Mouse (Mus musculus): ENCODE measurements around the gene Pigx. TPM values are rescaled to one million over a fixed set of nuclear protein-coding genes. Genes with fewer than 3 reads are reported as not detected.

Pigx gene
- polyA plus RNA-seq (2015; fragmentation: Nextera tagmentation; extraction: Ambion mirVana): 129 and 140 TPM in 2 replicates

DNA sequence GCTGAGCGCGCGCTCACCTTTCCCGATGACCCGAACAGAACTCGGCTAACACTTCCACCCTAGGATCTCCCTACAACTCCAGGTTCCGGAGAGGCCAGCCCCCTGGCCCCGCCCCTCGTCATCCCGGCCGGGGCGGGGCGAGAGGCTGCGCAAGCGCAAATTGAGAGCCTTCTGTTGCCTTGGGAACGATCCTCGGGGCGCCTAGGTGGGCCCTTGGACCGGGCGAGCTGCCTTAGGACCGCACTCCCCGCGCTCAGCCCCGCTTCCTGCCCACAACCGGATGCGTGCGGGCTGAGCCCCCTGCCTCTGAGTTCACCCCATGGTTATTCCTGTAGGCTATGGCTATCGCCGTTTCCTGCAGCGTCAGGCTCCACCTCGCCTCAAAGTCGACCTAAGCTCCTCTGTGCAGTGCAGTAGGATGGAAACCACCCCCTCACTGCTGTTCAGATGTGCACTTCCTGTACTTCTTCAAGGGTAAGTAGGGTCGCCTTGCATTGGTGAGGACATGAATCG lies at the start of gene Pigx, which contains the start of gene Cep19:
Gene Pigx, minus strand, starts transcription at position 103 of the 513 bp plus-strand sequence.
Gene Cep19, plus strand, starts transcription at position 163 of the 513 bp plus-strand sequence.
- Histone ChIP-seq H3K27me3 (ENCODE audit: insufficient read depth, low read length) (no peaks in the 10 kb centered on the region), H3K27ac (peak within 1 kb of the TSS; percentile 91), H3K36me3 (ENCODE audit: insufficient read depth, low read length) (peaks cover 11% of the 10 kb centered on the region; the same call in 1 of the 2 replicates), H3K4me1 (replicated peaks; ENCODE audit: insufficient read depth, low read length) (no peaks in the 10 kb centered on the region), H3K9me3 (replicated peaks; ENCODE audit: low read length) (no peaks in the 10 kb centered on the region), H3K4me3 (replicated peaks; ENCODE audit: low read depth, low read length) (peak within 1 kb of the TSS; percentile 89), H3K9ac (ENCODE audit: low read depth, low read length) (peak within 1 kb of the TSS; percentile 91), H3K4me2 (ENCODE audit: low read length) (peak within 1 kb of the TSS; percentile 76)
- TF ChIP-seq CTCF (IDR thresholded peaks at IDR 0.05; ENCODE audit: low read depth): no peak
- DNase-seq (ENCODE audit: low spot score): peak; percentile 92
- WGBS: 1% methylated on average over 32 of the region's 34 CpGs
- peak; percentile 95 for ATAC-seq (replicated peaks; ENCODE audit: low FRiP score, low read depth)

DNA sequence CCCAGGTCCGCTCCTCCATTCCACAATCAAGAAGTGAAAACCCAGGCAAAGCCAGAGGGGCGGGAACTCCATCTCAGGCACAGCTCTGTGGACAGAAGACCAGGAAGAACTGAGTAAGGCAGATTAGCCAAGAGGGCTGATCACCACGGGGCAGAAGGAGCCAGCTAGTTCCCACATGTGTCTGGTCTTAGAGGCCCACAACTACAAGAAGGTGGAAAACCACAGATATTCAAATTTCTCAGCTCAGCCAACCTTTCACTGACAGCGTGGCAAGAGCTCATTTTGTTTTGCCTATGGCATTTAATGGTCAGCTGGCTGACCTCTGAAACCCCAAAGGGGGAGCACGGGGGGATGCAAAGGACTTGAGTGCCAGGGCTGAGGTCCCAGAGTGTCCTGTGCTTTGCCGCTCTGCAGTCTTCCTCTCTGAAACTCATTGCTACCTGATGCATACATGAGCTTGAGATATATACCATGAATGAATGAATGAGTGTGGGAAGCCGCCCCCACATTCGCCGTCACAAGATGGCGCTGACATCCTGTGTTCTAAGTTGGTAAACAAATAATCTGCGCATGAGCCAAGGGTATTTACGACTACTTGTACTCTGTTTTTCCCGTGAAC lies 48.2 kb upstream of the Pigx start:
- Histone ChIP-seq H3K4me2 (ENCODE audit: low read length) (peak overlapping the region; percentile 21; the same call in 1 of the 2 replicates), H3K4me3 (replicated peaks; ENCODE audit: low read depth, low read length) (no peak overlapping the region), H3K36me3 (ENCODE audit: insufficient read depth, low read length) (0 out of 2 replicates have a peak, but pooled peaks cover 2% of the 10 kb centered on the region), H3K9ac (ENCODE audit: low read depth, low read length) (no peak overlapping the region), H3K27ac (peak overlapping the region; percentile 37; the same call in 1 of the 2 replicates), H3K4me1 (replicated peaks; ENCODE audit: insufficient read depth, low read length) (no peaks in the 10 kb centered on the region), H3K27me3 (ENCODE audit: insufficient read depth, low read length) (no peaks in the 10 kb centered on the region), H3K9me3 (replicated peaks; ENCODE audit: low read length) (no peaks in the 10 kb centered on the region)
- DNase-seq (ENCODE audit: low spot score) (no peak), ATAC-seq (replicated peaks; ENCODE audit: low FRiP score, low read depth) (peak; percentile 43; the same call in 1 of the 2 replicates)
- WGBS: 55% methylated on average over 11 of the region's 13 CpGs
- no peak; the same call in 1 of the 2 replicates for TF ChIP-seq CTCF (IDR thresholded peaks at IDR 0.05; ENCODE audit: low read depth)

DNA sequence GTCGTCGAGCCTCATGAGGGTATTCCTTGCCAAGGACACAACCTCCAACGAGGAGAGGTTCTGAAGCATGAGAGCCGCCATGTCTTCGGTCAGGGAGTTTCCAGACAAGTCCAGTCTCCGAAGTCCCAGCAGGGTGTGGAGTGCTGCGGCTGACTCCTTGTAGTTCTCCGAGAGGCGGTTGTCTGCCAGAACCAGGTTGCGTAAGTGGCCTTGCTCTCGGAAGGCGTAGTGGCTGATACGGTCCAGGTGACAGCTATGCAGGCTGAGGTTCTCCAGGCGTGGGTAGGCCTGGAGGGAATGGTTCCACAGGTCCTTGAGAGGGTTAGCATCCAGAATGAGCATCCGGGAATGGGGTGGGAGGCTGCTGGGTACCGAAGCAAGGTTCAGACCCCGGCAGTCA lies 45.1 kb upstream of the Pigx start:
- no peak overlapping the region for H3K4me2 ChIP-seq (ENCODE audit: low read length)
- no peak overlapping the region for H3K27ac ChIP-seq
- DNase-seq (ENCODE audit: low spot score): no peak
- no peak overlapping the region for H3K4me3 ChIP-seq (replicated peaks; ENCODE audit: low read depth, low read length)
- TF ChIP-seq CTCF (IDR thresholded peaks at IDR 0.05; ENCODE audit: low read depth): no peak
- no peak overlapping the region for H3K9ac ChIP-seq (ENCODE audit: low read depth, low read length)
- H3K9me3 ChIP-seq (replicated peaks; ENCODE audit: low read length): no peaks in the 10 kb centered on the region
- H3K36me3 ChIP-seq (ENCODE audit: insufficient read depth, low read length): 0 out of 2 replicates have a peak, but pooled peaks cover 2% of the 10 kb centered on the region
- no peaks in the 10 kb centered on the region for H3K27me3 ChIP-seq (ENCODE audit: insufficient read depth, low read length)
- ATAC-seq (replicated peaks; ENCODE audit: low FRiP score, low read depth): no peak
- H3K4me1 ChIP-seq (replicated peaks; ENCODE audit: insufficient read depth, low read length): no peaks in the 10 kb centered on the region
- WGBS: 93% methylated on average over 17 of the region's 17 CpGs

DNA sequence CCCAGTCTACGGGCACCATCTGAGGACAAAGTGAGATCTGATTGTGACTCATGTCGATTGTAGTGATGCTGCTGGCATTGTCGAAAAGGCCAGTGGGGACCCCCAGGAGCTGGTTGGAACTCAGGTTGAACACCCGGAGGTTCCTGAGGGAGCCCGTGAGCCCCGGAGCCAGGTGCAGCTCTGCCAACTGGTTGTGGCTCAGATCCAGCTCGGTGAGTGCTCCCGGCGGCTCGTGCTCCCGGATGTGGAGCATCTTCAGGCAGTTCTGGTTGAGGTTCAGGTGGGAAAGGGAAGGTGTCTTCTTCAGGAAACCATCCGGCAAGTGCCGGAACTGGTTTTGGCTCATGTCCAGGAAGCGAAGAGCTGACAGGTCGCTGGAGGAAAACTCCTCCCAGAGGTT lies 44.2 kb upstream of the Pigx start:
- Histone ChIP-seq H3K4me2 (ENCODE audit: low read length) (no peak overlapping the region), H3K9me3 (replicated peaks; ENCODE audit: low read length) (no peaks in the 10 kb centered on the region), H3K4me1 (replicated peaks; ENCODE audit: insufficient read depth, low read length) (no peaks in the 10 kb centered on the region), H3K27me3 (ENCODE audit: insufficient read depth, low read length) (no peaks in the 10 kb centered on the region), H3K4me3 (replicated peaks; ENCODE audit: low read depth, low read length) (no peak overlapping the region), H3K9ac (ENCODE audit: low read depth, low read length) (no peak overlapping the region), H3K36me3 (ENCODE audit: insufficient read depth, low read length) (0 out of 2 replicates have a peak, but pooled peaks cover 2% of the 10 kb centered on the region), H3K27ac (no peak overlapping the region)
- 95% methylated on average over 15 of the region's 15 CpGs for WGBS
- DNase-seq (ENCODE audit: low spot score): no peak
- ATAC-seq (replicated peaks; ENCODE audit: low FRiP score, low read depth): no peak
- no peak for TF ChIP-seq CTCF (IDR thresholded peaks at IDR 0.05; ENCODE audit: low read depth)

DNA sequence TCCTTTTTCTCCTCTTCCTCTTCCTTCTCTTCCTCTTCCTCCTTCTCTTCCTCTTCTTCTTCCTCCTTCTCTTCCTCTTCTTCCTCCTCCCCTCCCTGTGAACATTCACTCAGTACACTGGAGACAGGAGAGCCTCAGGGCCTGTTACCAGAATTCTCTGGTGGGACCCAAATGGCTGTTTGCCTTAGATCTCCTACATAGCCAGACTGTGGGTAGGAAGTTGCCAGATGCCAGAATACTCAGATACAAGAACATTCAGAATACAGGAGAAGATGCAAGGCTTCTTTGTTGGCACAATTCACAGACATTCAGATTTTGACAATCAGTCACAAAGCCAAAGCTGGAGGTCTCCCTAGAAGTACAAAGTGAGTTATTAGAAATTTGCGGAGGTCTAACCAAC lies 39.4 kb upstream of the Pigx start:
- no peak overlapping the region for H3K27ac ChIP-seq
- no peak overlapping the region for H3K9ac ChIP-seq (ENCODE audit: low read depth, low read length)
- H3K4me2 ChIP-seq (ENCODE audit: low read length): no peak overlapping the region
- TF ChIP-seq CTCF (IDR thresholded peaks at IDR 0.05; ENCODE audit: low read depth): no peak
- WGBS: 47% methylated on average over 1 of the region's 1 CpGs
- 0 out of 2 replicates have a peak, but pooled peaks cover 2% of the 10 kb centered on the region for H3K36me3 ChIP-seq (ENCODE audit: insufficient read depth, low read length)
- no peaks in the 10 kb centered on the region for H3K27me3 ChIP-seq (ENCODE audit: insufficient read depth, low read length)
- H3K4me1 ChIP-seq (replicated peaks; ENCODE audit: insufficient read depth, low read length): no peaks in the 10 kb centered on the region
- DNase-seq (ENCODE audit: low spot score) (no peak), ATAC-seq (replicated peaks; ENCODE audit: low FRiP score, low read depth) (no peak)
- no peak overlapping the region for H3K4me3 ChIP-seq (replicated peaks; ENCODE audit: low read depth, low read length)
- no peaks in the 10 kb centered on the region for H3K9me3 ChIP-seq (replicated peaks; ENCODE audit: low read length)

DNA sequence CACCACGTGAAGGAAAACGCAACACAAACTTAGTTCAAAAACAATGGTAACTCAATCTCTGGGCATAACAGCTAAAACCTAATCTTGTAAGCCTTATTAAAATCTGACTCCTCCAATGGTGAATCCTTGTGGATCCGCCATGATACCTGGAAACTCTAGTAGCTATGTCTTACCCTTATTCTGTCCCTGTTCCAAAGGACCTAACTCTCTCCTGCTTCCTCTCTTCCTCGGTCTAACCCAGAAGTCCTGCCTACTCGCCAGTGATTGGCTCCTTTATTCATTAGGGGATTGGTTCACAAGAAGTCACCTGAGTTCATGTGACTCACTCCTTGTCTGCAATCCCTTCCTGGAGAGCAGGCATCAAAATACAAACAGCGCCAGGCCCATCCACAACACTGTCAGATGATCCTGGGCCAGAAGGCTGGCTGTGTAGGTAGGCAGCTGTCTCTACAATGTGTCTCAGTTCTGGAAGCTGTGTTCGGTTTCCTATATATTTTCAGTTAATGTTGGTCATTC lies 36.4 kb upstream of the Pigx start:
- Histone ChIP-seq H3K9ac (ENCODE audit: low read depth, low read length) (no peak overlapping the region), H3K27me3 (ENCODE audit: insufficient read depth, low read length) (no peaks in the 10 kb centered on the region), H3K4me2 (ENCODE audit: low read length) (no peak overlapping the region), H3K4me3 (replicated peaks; ENCODE audit: low read depth, low read length) (no peak overlapping the region), H3K27ac (no peak overlapping the region), H3K9me3 (replicated peaks; ENCODE audit: low read length) (no peaks in the 10 kb centered on the region), H3K36me3 (ENCODE audit: insufficient read depth, low read length) (no peaks in the 10 kb centered on the region), H3K4me1 (replicated peaks; ENCODE audit: insufficient read depth, low read length) (no peaks in the 10 kb centered on the region)
- no peak for ATAC-seq (replicated peaks; ENCODE audit: low FRiP score, low read depth)
- no peak for TF ChIP-seq CTCF (IDR thresholded peaks at IDR 0.05; ENCODE audit: low read depth)
- DNase-seq (ENCODE audit: low spot score): no peak
- 82% methylated on average over 7 of the region's 7 CpGs for WGBS

Measured in kidney, postnatal 0 days (tissue).